ENCODE assay signal across 10 mouse cellular contexts in the genomic region with DNA sequence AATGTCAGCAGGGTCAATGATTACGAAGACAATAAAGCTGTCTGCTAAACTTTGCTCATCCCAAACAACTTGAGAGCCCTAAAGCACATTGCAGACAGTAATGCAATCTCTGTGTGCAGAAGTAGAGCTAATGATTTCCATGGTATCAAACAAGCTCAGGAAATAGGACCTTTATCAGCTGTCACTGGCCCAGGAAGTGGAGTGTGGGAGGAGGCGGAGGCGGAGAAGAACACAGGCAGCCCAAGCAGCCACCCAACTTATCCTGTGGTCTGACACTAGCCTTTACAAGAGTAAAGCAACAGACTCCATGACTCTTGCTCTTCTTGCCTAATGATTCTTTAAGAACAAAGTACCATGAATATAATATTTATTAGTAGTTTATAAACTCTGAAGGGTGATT.
"Had no signal": no experiment of that assay in that cellular context is flagged by ENCODE, and none has a peak within 500 bp of the region (broad histone marks: within the 10 kb centered on the region; RNA-seq: fewer than 3 reads in every experiment).

No protein-coding gene starts in this region.

- H3K27ac ChIP-seq: layer of hippocampus, adult 2 months; limb, embryonic 12.5 days; liver, embryonic 13.5 days; midbrain, embryonic 12.5 days; neural tube, embryonic 13.5 days; stomach, embryonic 15.5 days had no signal

- H3K4me2 ChIP-seq: limb, embryonic 12.5 days; liver, embryonic 13.5 days; midbrain, embryonic 12.5 days; neural tube, embryonic 13.5 days; stomach, embryonic 15.5 days had no signal

- H3K9ac ChIP-seq: limb, embryonic 12.5 days; liver, embryonic 13.5 days; midbrain, embryonic 12.5 days; neural tube, embryonic 13.5 days; stomach, embryonic 15.5 days had no signal

- DNase-seq: liver, embryonic 13.5 days; thymus, postnatal 25 days had no signal

- H3K9me3 ChIP-seq: limb, embryonic 12.5 days; liver, embryonic 13.5 days; megakaryocyte, embryonic 14.5 days; midbrain, embryonic 12.5 days; neural tube, embryonic 13.5 days; stomach, embryonic 15.5 days had no signal

- H3K36me3 ChIP-seq: limb, embryonic 12.5 days; liver, embryonic 13.5 days; midbrain, embryonic 12.5 days; neural tube, embryonic 13.5 days; stomach, embryonic 15.5 days had no signal

- H3K4me3 ChIP-seq: layer of hippocampus, adult 2 months; limb, embryonic 12.5 days; liver, embryonic 13.5 days; megakaryocyte, embryonic 14.5 days; midbrain, embryonic 12.5 days; neural tube, embryonic 13.5 days; stomach, embryonic 15.5 days had no signal

- H3K27me3 ChIP-seq: liver, embryonic 13.5 days; stomach, embryonic 15.5 days had no signal

- H3K4me1 ChIP-seq: limb, embryonic 12.5 days; midbrain, embryonic 12.5 days; neural tube, embryonic 13.5 days; stomach, embryonic 15.5 days had no signal

- ATAC-seq: intestine, postnatal 0 days; midbrain, embryonic 16.5 days had no signal
